Comparison of ENCODE assay signal across 25 mouse cellular contexts in the genomic region with DNA sequence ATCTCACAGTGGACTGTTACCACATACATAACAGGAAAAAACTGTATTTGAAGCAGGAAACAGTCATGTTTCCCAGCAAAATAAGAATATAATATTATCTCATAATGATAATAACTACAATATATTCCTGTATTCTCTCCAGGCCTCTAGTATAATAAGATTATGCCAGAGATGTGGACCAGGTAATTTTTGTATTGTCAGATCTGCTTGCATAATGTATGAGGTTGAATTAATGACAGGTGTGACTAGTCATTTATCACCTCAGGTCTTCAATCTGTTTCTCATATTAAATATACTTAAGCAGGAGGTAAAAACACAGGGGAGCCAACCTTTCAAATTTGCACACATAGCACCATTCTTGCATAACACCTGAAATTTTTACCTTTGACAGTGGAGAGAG. TPM values are rescaled to one million over a fixed set of nuclear protein-coding genes. Genes with fewer than 3 reads are reported as not detected.
"Had no signal": no experiment of that assay in that cellular context is flagged by ENCODE, and none has a peak within 500 bp of the region (broad histone marks: within the 10 kb centered on the region; RNA-seq: fewer than 3 reads in every experiment).

No protein-coding gene starts in this region.

- H3K9ac ChIP-seq: heart, embryonic 12.5 days; intestine, embryonic 15.5 days; limb, embryonic 12.5 days; liver, embryonic 13.5 days had no signal

- H3K4me3 ChIP-seq: gastrocnemius, adult 2 months; heart, embryonic 10.5 days; heart, embryonic 12.5 days; intestine, embryonic 15.5 days; layer of hippocampus, adult 2 months; left cerebral cortex, adult 2 months; limb, embryonic 10.5 days; limb, embryonic 12.5 days; liver, embryonic 13.5 days had no signal

- DNase-seq: gastrocnemius, adult 2 months; gastrocnemius, postnatal 10 days; gastrocnemius, postnatal 25 days; heart, adult 18-20 months; heart, postnatal 10 days; heart, postnatal 4 days; kidney, adult 18-20 months; kidney, adult 8-10 months; kidney, postnatal 10 days; kidney, postnatal 25 days; kidney, postnatal 4 days; liver; liver, embryonic 13.5 days had no signal

- H3K27ac ChIP-seq: gastrocnemius, adult 2 months; heart, embryonic 10.5 days; intestine, embryonic 15.5 days; layer of hippocampus, adult 2 months; left cerebral cortex, adult 2 months; limb, embryonic 10.5 days; limb, embryonic 12.5 days; liver, embryonic 13.5 days had no signal

- H3K9me3 ChIP-seq: heart, embryonic 10.5 days; heart, embryonic 12.5 days; intestine, embryonic 15.5 days; limb, embryonic 10.5 days; limb, embryonic 12.5 days; liver, embryonic 13.5 days had no signal

- H3K4me1 ChIP-seq: heart, embryonic 10.5 days; intestine, embryonic 15.5 days; liver, embryonic 13.5 days had no signal

- H3K4me2 ChIP-seq: heart, embryonic 12.5 days; intestine, embryonic 15.5 days; limb, embryonic 12.5 days; liver, embryonic 11.5 days; liver, embryonic 13.5 days had no signal

- ATAC-seq: inflammation-experienced regulatory T-cells, adult 6 months; intestine, embryonic 15.5 days; intestine, postnatal 0 days had no signal

- H3K36me3 ChIP-seq: heart, embryonic 10.5 days; heart, embryonic 12.5 days; intestine, embryonic 15.5 days; limb, embryonic 10.5 days; limb, embryonic 12.5 days; liver, embryonic 13.5 days had no signal

RNA-seq across cellular contexts. Expression of a gene that starts 5.9 kb away (rescaled TPM):
- total RNA-seq: granulocyte monocyte progenitor cell, adult 5-6 weeks had no signal
- polyA plus RNA-seq: kidney, embryonic 14.5 days; liver, embryonic 11.5 days; liver, embryonic 13.5 days had no signal
